Mouse (Mus musculus) left cerebral cortex, adult 18-20 months (tissue): Measurements from ENCODE around the gene Pbld1. TPM values are rescaled to one million over a fixed set of nuclear protein-coding genes. Genes with fewer than 3 reads are reported as not detected.

Source experiments
- total RNA-seq, 2 experiments: library from RNA; stranded (reverse); gene quantifications; 2 replicates each; pipeline ENCODE4 v1.2.3; 2021

The Pbld1 gene
- total RNA-seq, 2 experiments from 2014 or later = 0.30 to 0.45 TPM

Other genes with a start within 250 kb of the Pbld1 start
- gene Tet1, start 151.2 kb upstream of the Pbld1 start, total RNA-seq = 10 to 100 TPM; 12.1 to 12.6 TPM
- 10 to 100 TPM; 38.5 to 41.5 TPM for gene Slc25a16, start 139.5 kb upstream of the Pbld1 start, total RNA-seq
- 1 to 10 TPM in 1 of 2 experiments, under 1 TPM in 1; 0.98 to 1.2 TPM for gene Dna2, start 113.1 kb upstream of the Pbld1 start, total RNA-seq
- 10 to 100 TPM; 75.6 to 91.0 TPM for gene Rufy2, start 79.9 kb upstream of the Pbld1 start, total RNA-seq
- gene Hnrnph3, start 35.9 kb upstream of the Pbld1 start, total RNA-seq = 10 to 100 TPM; 50.2 to 50.8 TPM
- 1 to 10 TPM; 2.6 to 3.6 TPM for gene Pbld2, start 35.8 kb upstream of the Pbld1 start, total RNA-seq
- gene Atoh7, start 39.5 kb downstream of the Pbld1 start, total RNA-seq = 1 to 10 TPM; 2.2 to 3.8 TPM
- gene Mypn, start 143.8 kb downstream of the Pbld1 start, total RNA-seq = 1 to 10 TPM; 3.0 to 4.3 TPM
- gene Herc4, start 183.6 kb downstream of the Pbld1 start, total RNA-seq = 10 to 100 TPM; 52.9 to 53.9 TPM